ENCODE assay signal across 1 mouse cellular context in genomic region chr15:99662371-99662770, GRCm38 (mm10).
TF ChIP-seq lines count a peak whose summit lies in the region.

No protein-coding gene starts in this region.

TF ChIP-seq in MEL, 35 proteins besides CTCF, POLR2A, EP300 and RAD21:
- peak; percentile 15; the same call in 1 of the 2 replicates for TF ChIP-seq NELFE (IDR thresholded peaks at IDR 0.05; ENCODE audit: low read depth, low read length)
- no peak for TF ChIP-seq POLR2AphosphoS2 (IDR thresholded peaks at IDR 0.05; ENCODE audit: low read length)
- TF ChIP-seq BHLHE40 (IDR thresholded peaks at IDR 0.05; ENCODE audit: borderline replicate concordance, low read depth, low read length), result no peak
- TF ChIP-seq RCOR1 (IDR thresholded peaks at IDR 0.05; ENCODE audit: low read depth, low read length), result peak; percentile 66; the same call in 1 of the 2 replicates
- TF ChIP-seq MYC (IDR thresholded peaks at IDR 0.05; ENCODE audit: low read depth, low read length), result peak; percentile 12; the same call in 1 of the 2 replicates
- TF ChIP-seq MYB (IDR thresholded peaks at IDR 0.05; ENCODE audit: low read depth, low read length), result no peak
- TF ChIP-seq CHD1 (IDR thresholded peaks at IDR 0.05; ENCODE audit: low read depth, low read length), result no peak
- TF ChIP-seq TCF12 (IDR thresholded peaks at IDR 0.05; ENCODE audit: low read depth, low read length), result peak; percentile 77
- TF ChIP-seq ELF1 (IDR thresholded peaks at IDR 0.05; ENCODE audit: low read depth, low read length), result no peak
- no peak for TF ChIP-seq HCFC1 (IDR thresholded peaks at IDR 0.05; ENCODE audit: low read depth, low read length)
- no peak for TF ChIP-seq SMC3 (IDR thresholded peaks at IDR 0.05; ENCODE audit: low read depth, low read length)
- no peak for TF ChIP-seq GABPA (IDR thresholded peaks at IDR 0.05; ENCODE audit: low read depth, low read length)
- no peak for TF ChIP-seq MAX (IDR thresholded peaks at IDR 0.05; ENCODE audit: low read length)
- 0 out of 2 replicates have a peak, but pooled peaks have one; percentile 24 for TF ChIP-seq SIN3A (IDR thresholded peaks at IDR 0.05; ENCODE audit: low read length)
- peak; percentile 92 for TF ChIP-seq TAL1 (IDR thresholded peaks at IDR 0.05; ENCODE audit: low read length)
- TF ChIP-seq POLR2AphosphoS5 (IDR thresholded peaks at IDR 0.05; ENCODE audit: borderline replicate concordance, low read depth, low read length), result no peak
- TF ChIP-seq GATA1 (IDR thresholded peaks at IDR 0.05; ENCODE audit: low read depth, low read length), result peak; percentile 78
